11 mouse cellular contexts compared by ENCODE assay signal in the genomic region with DNA sequence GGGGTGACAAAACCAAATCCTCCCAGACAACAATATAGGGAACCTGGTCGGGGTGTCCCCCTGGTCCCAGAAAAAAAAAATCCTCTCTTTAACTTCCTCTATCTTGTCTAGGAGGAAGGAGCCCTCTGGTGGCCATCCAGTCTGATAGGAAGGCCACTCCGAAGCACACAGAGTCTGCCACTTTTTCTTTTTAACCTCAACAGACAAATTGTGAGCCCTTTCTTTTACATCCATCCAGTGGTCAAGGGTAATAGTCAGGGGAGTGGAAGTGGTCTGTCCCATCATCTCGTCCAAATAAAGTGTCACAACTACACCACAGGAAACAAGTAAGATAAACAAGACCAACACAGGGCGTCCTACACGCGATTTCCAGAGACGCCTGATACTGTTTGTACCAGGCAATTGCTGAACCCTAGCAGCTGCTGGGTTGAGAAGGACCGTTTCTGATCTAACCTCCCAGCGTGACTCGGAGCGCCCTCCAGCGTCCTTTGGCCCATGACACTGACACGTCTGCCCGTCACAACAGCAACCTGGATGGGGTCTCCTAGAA. TPM values are rescaled to one million over a fixed set of nuclear protein-coding genes. Genes with fewer than 3 reads are reported as not detected.
DNase-seq lines count a peak whose midpoint lies in the region; ATAC-seq and TF ChIP-seq lines count a peak whose summit lies in the region.
"Had no signal": no experiment of that assay in that cellular context is flagged by ENCODE, and none has a peak within 500 bp of the region (broad histone marks: within the 10 kb centered on the region; RNA-seq: fewer than 3 reads in every experiment).

No protein-coding gene starts in this region.

- no peaks in the 10 kb centered on the region for H3K36me3 ChIP-seq in liver, adult 2 months (ENCODE audit: control insufficient read depth, insufficient read depth, low read length)
- no peaks in the 10 kb centered on the region for H3K36me3 ChIP-seq in liver, embryonic 12.5 days
- H3K36me3 ChIP-seq in intestine, embryonic 15.5 days = no peaks in the 10 kb centered on the region
- H3K36me3 ChIP-seq: liver, embryonic 15.5 days had no signal

- no peak for TF ChIP-seq POLR2A in liver, adult 2 months (IDR thresholded peaks at IDR 0.05; ENCODE audit: extremely low read depth, insufficient read depth, low read length)

- no peak for TF ChIP-seq CTCF in liver, adult 2 months (IDR thresholded peaks at IDR 0.05; ENCODE audit: low read depth, low read length)

- no peak for ATAC-seq in liver, embryonic 12.5 days
- ATAC-seq in intestine, embryonic 15.5 days = no peak
- ATAC-seq in megakaryocyte-erythroid progenitor cell, adult 5-6 weeks (replicated peaks; ENCODE audit: low FRiP score, low TSS enrichment, poor library complexity, severe bottlenecking) = 0 out of 2 replicates have a peak, but pooled peaks have one; percentile 37

- no peak overlapping the region for H3K4me3 ChIP-seq in liver, adult 2 months (ENCODE audit: insufficient read depth, low read depth, low read length)
- no peak overlapping the region for H3K4me3 ChIP-seq in liver, embryonic 12.5 days
- no peak overlapping the region for H3K4me3 ChIP-seq in intestine, embryonic 15.5 days (replicated peaks)
- H3K4me3 ChIP-seq: liver, embryonic 15.5 days had no signal

- DNase-seq in adrenal gland, postnatal 10 days = peak; percentile 49
- no peak for DNase-seq in adrenal gland, postnatal 25 days
- DNase-seq in liver, adult 2 months (ENCODE audit: extremely low read depth, low read depth, low spot score) = peak; percentile 22
- no peak for DNase-seq in cerebellum, adult 11 months
- DNase-seq in urinary bladder, postnatal 36 days (ENCODE audit: low spot score in 2 of 2) = no peak
- DNase-seq: cerebellum, adult 9-10 months had no signal

- no peak overlapping the region for H3K4me2 ChIP-seq in liver, embryonic 12.5 days
- no peak overlapping the region for H3K4me2 ChIP-seq in intestine, embryonic 15.5 days (replicated peaks)
- H3K4me2 ChIP-seq: liver, embryonic 15.5 days had no signal

- no peaks in the 10 kb centered on the region for H3K79me2 ChIP-seq in liver, adult 2 months (ENCODE audit: control insufficient read depth, insufficient read depth, low read length)

- WGBS in liver, adult 2 months = 76% methylated on average over 14 of the region's 14 CpGs
- 58% methylated on average over 14 of the region's 14 CpGs for WGBS in liver, embryonic 12.5 days (ENCODE audit: insufficient replicate concordance)
- WGBS in intestine, embryonic 15.5 days = 66% methylated on average over 14 of the region's 14 CpGs

- no peaks in the 10 kb centered on the region for H3K4me1 ChIP-seq in liver, adult 2 months (ENCODE audit: control insufficient read depth, insufficient read depth, low read length)
- no peaks in the 10 kb centered on the region for H3K4me1 ChIP-seq in liver, embryonic 12.5 days
- peaks cover 18% of the 10 kb centered on the region; the same call in 1 of the 2 replicates for H3K4me1 ChIP-seq in intestine, embryonic 15.5 days (replicated peaks)
- H3K4me1 ChIP-seq: liver, embryonic 15.5 days had no signal

- H3K27me3 ChIP-seq in liver, adult 2 months (ENCODE audit: control insufficient read depth, insufficient read depth, low read length) = no peaks in the 10 kb centered on the region
- H3K27me3 ChIP-seq in liver, embryonic 12.5 days (replicated peaks) = no peaks in the 10 kb centered on the region
- H3K27me3 ChIP-seq in intestine, embryonic 15.5 days (replicated peaks) = no peaks in the 10 kb centered on the region
- H3K27me3 ChIP-seq: liver, embryonic 15.5 days had no signal

- no peaks in the 10 kb centered on the region for H3K9me3 ChIP-seq in liver, embryonic 12.5 days (replicated peaks)
- H3K9me3 ChIP-seq in intestine, embryonic 15.5 days = no peaks in the 10 kb centered on the region
- H3K9me3 ChIP-seq: liver, embryonic 15.5 days had no signal

- no peak overlapping the region for H3K9ac ChIP-seq in liver, adult 2 months (ENCODE audit: low read depth, low read length)
- no peak overlapping the region for H3K9ac ChIP-seq in liver, embryonic 12.5 days
- H3K9ac ChIP-seq in intestine, embryonic 15.5 days = no peak overlapping the region
- H3K9ac ChIP-seq: liver, embryonic 15.5 days had no signal

- no peak overlapping the region for H3K27ac ChIP-seq in liver, adult 2 months (replicated peaks; ENCODE audit: insufficient read depth, low read depth, low read length)
- no peak overlapping the region for H3K27ac ChIP-seq in liver, embryonic 12.5 days
- H3K27ac ChIP-seq in intestine, embryonic 15.5 days = peak overlapping the region; percentile 33; the same call in 1 of the 2 replicates
- H3K27ac ChIP-seq: liver, embryonic 15.5 days had no signal

RNA-seq across cellular contexts. Expression of gene Gbgt1, which starts 1.4 kb away (rescaled TPM):
- total RNA-seq in adrenal gland, postnatal 10 days (2021) = 1 to 10 TPM; 4.3 to 5.4 TPM
- 2.1 and 3.2 TPM in 2 replicates for total RNA-seq in adrenal gland, postnatal 25 days (2021)
- 0.65 and 1.7 TPM in 2 replicates for total RNA-seq in liver, adult 2 months (2014; rRNA removed)
- 0.66 and 0.86 TPM in 2 replicates for polyA plus RNA-seq in liver, adult 2 months (2012; rRNA removed)
- 0.37 and 0.39 TPM in 2 replicates for polyA plus RNA-seq in liver, embryonic 12.5 days (2016; fragmentation: Nextera tagmentation; extraction: Ambion mirVana)
- 3.7 and 4.0 TPM in 2 replicates for polyA plus RNA-seq in intestine, embryonic 15.5 days (2015; fragmentation: Nextera tagmentation; extraction: Ambion mirVana)
- not detected in 2 replicates for total RNA-seq in megakaryocyte-erythroid progenitor cell, adult 5-6 weeks (2014; fragmentation: Nextera tagmentation)
- not detected in 2 replicates for total RNA-seq in megakaryocyte-erythroid progenitor cell, adult 5-6 weeks (2017)

RNA-seq across cellular contexts. Expression of gene Gm10134, which starts 10.6 kb away (rescaled TPM):
- 1 to 10 TPM; 2.6 to 3.2 TPM for total RNA-seq in adrenal gland, postnatal 10 days (2021)
- 3.4 TPM in 1 of 2 replicates, not detected in the other for total RNA-seq in adrenal gland, postnatal 25 days (2021)
- total RNA-seq in liver, adult 2 months (2014; rRNA removed) = not detected in 2 replicates
- polyA plus RNA-seq in liver, adult 2 months (2012; rRNA removed) = not detected in 2 replicates
- polyA plus RNA-seq in liver, embryonic 12.5 days (2016; fragmentation: Nextera tagmentation; extraction: Ambion mirVana) = 0.64 and 0.71 TPM in 2 replicates
- polyA plus RNA-seq in intestine, embryonic 15.5 days (2015; fragmentation: Nextera tagmentation; extraction: Ambion mirVana) = 11.8 and 11.9 TPM in 2 replicates
- total RNA-seq in megakaryocyte-erythroid progenitor cell, adult 5-6 weeks (2014; fragmentation: Nextera tagmentation) = not detected in 2 replicates
- not detected in 2 replicates for total RNA-seq in megakaryocyte-erythroid progenitor cell, adult 5-6 weeks (2017)

RNA-seq across cellular contexts. Expression of gene Ralgds, which starts 17.6 kb away (rescaled TPM):
- 10 to 100 TPM; 31.5 to 47.4 TPM for total RNA-seq in adrenal gland, postnatal 10 days (2021)
- total RNA-seq in adrenal gland, postnatal 25 days (2021) = 32.6 and 40.3 TPM in 2 replicates
- 1.1 and 1.7 TPM in 2 replicates for total RNA-seq in liver, adult 2 months (2014; rRNA removed)
- polyA plus RNA-seq in liver, adult 2 months (2012; rRNA removed) = 1.5 and 3.0 TPM in 2 replicates
- polyA plus RNA-seq in liver, embryonic 12.5 days (2016; fragmentation: Nextera tagmentation; extraction: Ambion mirVana) = 4.3 and 5.5 TPM in 2 replicates
- polyA plus RNA-seq in intestine, embryonic 15.5 days (2015; fragmentation: Nextera tagmentation; extraction: Ambion mirVana) = 27.9 and 28.3 TPM in 2 replicates
- total RNA-seq in megakaryocyte-erythroid progenitor cell, adult 5-6 weeks (2014; fragmentation: Nextera tagmentation) = 1.7 and 5.5 TPM in 2 replicates
- total RNA-seq in megakaryocyte-erythroid progenitor cell, adult 5-6 weeks (2017) = 0.56 and 0.88 TPM in 2 replicates

RNA-seq across cellular contexts. Expression of gene Mrps2, which starts 27.4 kb away (rescaled TPM):
- total RNA-seq in adrenal gland, postnatal 10 days (2021) = 10 to 100 TPM; 64.6 to 75.6 TPM
- 52.4 and 61.8 TPM in 2 replicates for total RNA-seq in adrenal gland, postnatal 25 days (2021)
- 10.9 and 14.3 TPM in 2 replicates for total RNA-seq in liver, adult 2 months (2014; rRNA removed)
- 51.5 and 52.3 TPM in 2 replicates for polyA plus RNA-seq in liver, adult 2 months (2012; rRNA removed)
- 39.8 and 41.0 TPM in 2 replicates for polyA plus RNA-seq in liver, embryonic 12.5 days (2016; fragmentation: Nextera tagmentation; extraction: Ambion mirVana)
- 62.4 and 66.0 TPM in 2 replicates for polyA plus RNA-seq in intestine, embryonic 15.5 days (2015; fragmentation: Nextera tagmentation; extraction: Ambion mirVana)
- total RNA-seq in megakaryocyte-erythroid progenitor cell, adult 5-6 weeks (2014; fragmentation: Nextera tagmentation) = 48.2 and 49.4 TPM in 2 replicates
- total RNA-seq in megakaryocyte-erythroid progenitor cell, adult 5-6 weeks (2017) = 35.3 and 37.8 TPM in 2 replicates

RNA-seq across cellular contexts. Expression of gene 1700007K13Rik, which starts 29.1 kb away (rescaled TPM):
- under 1 TPM; 0.64 to 0.99 TPM for total RNA-seq in adrenal gland, postnatal 10 days (2021)
- 1.0 TPM in 1 of 2 replicates, not detected in the other for total RNA-seq in adrenal gland, postnatal 25 days (2021)
- total RNA-seq in liver, adult 2 months (2014; rRNA removed) = 0.28 TPM in 1 of 2 replicates, not detected in the other
- polyA plus RNA-seq in liver, adult 2 months (2012; rRNA removed) = not detected in 2 replicates
- not detected in 2 replicates for polyA plus RNA-seq in liver, embryonic 12.5 days (2016; fragmentation: Nextera tagmentation; extraction: Ambion mirVana)
- not detected in 2 replicates for polyA plus RNA-seq in intestine, embryonic 15.5 days (2015; fragmentation: Nextera tagmentation; extraction: Ambion mirVana)
- not detected in 2 replicates for total RNA-seq in megakaryocyte-erythroid progenitor cell, adult 5-6 weeks (2014; fragmentation: Nextera tagmentation)
- not detected in 2 replicates for total RNA-seq in megakaryocyte-erythroid progenitor cell, adult 5-6 weeks (2017)
- polyA plus RNA-seq: liver, embryonic 15.5 days; spleen, adult 2 months had no signal

Comparison
In these comparisons a context has a peak if more than half of its experiments do, and no peak if none do; other contexts are left out.
1. DNase-seq: peak in adrenal gland, postnatal 10 days (single experiment) and liver, adult 2 months (single experiment); none in adrenal gland, postnatal 25 days (single experiment), cerebellum, adult 11 months (single experiment) and urinary bladder, postnatal 36 days (0 of 2).